Mouse (Mus musculus) olfactory bulb, adult 2 months (tissue): ENCODE data around the gene Scnn1a.

Source experiments
- CTCF ChIP-seq: fragments of 200-500 bp; IDR thresholded peaks from 2 replicates; pipeline ENCODE4 v1.5.1; 2012; ENCODE audit warnings: low read depth, mild to moderate bottlenecking, low read length, moderate library complexity; ENCODE audit not compliant: insufficient read depth
- POLR2A ChIP-seq: fragments of 200-500 bp; IDR thresholded peaks from 2 replicates; pipeline ENCODE4 v1.6.1; 2012; ENCODE audit warnings: mild to moderate bottlenecking, low read depth, low read length, moderate library complexity; ENCODE audit not compliant: insufficient read depth

- no peak for TF ChIP-seq POLR2A
- TF ChIP-seq CTCF, result no peak
These were observed 34.8 kb downstream of the Scnn1a start for GRCm38 (mm10) chr6:125355197-125355741.
